Mouse (Mus musculus) left cerebral cortex, adult 8-10 months (tissue): ENCODE measurements around the gene Ip6k2. TPM values are rescaled to one million over a fixed set of nuclear protein-coding genes. Genes with fewer than 3 reads are reported as not detected.
A peak's percentile ranks its signal among the peaks of the same experiment; 100 is the strongest.

Experiments used
- DNase-seq, 2 experiments: peaks; one replicate each; pipeline ENCODE4 v3.0.0; 2022; ENCODE audit warnings: low spot score in 2 of 2
- total RNA-seq, 4 experiments: library from RNA; stranded (reverse); gene quantifications; 2 replicates each; pipeline ENCODE4 v1.2.4; 2022

Ip6k2 gene
- total RNA-seq, 4 experiments from 2014 or later = 137 to 158 (median 157) TPM

DNA sequence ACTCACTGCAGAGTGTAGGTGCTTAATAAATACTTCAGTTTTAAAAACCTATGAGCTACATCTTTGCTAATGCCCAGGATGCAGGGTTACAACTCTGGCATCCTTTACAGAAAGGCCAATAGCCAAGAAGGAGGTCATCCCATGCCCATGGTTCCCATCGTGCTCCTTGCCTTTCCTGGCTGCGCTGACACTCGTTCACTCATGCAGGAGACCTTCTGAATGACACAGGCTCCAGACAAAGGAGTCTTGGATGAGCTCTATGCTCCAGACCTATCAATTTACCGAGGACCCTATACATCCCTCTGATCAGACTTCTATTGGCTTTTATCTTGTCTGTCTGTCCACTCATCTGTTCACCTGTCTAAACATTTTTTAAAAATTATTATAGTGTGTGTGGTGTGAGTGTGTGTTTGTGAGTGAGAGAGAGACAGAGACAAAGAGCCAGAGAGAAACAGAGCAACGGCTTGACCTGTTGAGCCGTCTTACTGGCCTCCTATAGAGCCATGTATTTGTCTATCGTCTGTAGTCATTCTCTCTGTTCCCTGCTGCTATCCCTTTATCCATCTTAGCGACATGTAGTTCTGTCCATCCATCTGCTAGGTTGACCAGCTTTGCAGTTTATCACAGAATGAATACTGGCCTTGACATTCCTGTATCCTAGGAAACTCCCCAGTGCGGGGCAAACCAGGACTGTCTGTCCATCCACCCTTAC lies 604 bp upstream of the Ip6k2 start:
- DNase-seq = no peak

DNA sequence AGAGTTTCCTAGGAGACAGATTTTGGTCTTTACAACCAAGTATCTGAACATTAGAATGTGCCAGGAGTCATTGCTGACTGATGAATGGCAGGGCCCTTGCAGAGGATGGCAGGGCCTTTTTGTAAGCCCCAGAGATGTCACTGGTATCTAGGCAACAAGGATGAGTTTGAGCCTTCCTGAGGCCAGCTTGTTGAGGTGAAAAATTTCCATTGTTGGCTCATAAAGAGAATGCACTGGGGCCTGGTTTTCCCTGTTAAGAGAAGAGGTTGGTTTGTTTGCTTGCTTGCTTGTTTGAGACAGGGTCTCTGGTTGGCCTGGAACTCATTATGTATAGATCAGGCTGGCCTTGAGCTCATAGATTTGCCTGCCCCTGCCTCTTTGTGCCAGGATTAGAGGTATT lies 1.8 kb downstream of the Ip6k2 start:
- DNase-seq = no peak

DNA sequence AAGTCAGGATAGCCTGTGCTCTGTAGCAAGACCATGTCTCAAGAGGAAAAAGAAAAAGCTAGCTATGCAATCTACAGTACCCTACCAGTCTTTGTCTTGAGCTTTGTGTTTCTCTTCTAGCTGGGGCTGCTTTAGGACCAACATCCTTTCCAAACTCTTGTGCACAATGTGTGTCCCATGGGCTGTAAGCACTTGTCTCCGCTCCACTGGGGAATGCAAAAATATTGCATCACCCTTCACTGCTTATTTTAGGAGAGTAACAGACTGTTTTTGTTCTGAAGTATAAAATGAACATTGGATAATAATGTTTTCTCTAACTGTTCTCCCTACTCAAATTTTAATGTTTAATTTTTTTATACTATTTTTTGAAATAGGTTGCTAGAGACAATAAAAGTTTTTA lies 2.9 kb downstream of the Ip6k2 start:
- no peak for DNase-seq

DNA sequence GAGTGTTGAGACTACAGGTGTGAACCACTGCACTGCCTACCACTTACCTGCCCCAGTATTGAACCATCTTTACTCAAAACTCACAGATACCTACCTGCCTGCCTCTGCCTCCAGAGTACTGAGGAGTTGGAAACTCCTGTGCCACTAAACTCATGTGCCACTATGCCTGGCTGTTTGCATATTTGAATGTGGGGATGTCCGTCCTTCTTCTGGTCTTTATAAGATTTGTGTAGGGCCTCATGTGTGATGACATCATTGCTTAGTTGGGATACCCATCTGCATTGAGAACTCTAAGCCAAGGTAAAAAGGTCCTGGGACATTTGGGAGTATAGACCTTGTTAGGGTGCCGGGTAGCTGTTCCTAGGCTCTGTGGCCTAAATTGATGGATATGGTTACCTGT lies 3.5 kb downstream of the Ip6k2 start:
- DNase-seq = no peak

DNA sequence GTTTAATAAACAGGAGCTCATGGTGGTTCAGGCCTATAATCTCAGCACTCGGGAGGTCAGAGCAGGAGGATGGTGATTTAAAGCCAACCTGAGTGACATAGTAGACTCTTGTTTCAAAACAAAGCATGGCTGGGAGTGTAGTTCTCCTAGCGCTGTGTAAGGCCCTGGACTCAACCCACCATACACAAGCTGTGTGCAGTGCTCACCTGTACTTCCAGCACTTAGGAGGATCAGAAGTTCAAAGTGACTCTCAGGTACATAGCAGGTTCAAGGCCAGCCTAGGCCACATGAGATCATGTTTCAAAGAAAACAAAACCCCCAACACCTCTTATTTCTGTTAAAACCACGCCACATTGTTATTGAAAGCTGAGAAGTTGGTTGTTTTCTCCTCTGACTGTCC lies 5.1 kb downstream of the Ip6k2 start:
- no peak for DNase-seq

DNA sequence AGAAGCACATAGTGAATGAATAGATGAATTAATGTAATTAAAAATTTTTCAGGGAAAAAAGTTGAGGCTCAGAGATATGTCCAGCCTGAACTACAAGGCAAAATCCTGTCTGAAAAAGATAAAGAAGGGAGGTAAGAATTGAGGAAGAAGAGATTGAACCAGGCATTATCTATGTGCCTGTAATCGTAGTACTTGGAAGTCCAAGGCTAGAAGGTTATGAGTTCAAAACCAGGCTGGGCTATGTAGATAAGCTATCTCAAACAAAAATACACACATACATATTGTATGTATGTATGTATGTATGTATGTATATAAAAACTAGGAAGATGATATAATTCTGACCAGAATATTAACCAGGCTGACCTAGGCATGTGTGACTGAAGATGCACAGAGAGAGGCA lies 8.7 kb downstream of the Ip6k2 start:
- no peak for DNase-seq

DNA sequence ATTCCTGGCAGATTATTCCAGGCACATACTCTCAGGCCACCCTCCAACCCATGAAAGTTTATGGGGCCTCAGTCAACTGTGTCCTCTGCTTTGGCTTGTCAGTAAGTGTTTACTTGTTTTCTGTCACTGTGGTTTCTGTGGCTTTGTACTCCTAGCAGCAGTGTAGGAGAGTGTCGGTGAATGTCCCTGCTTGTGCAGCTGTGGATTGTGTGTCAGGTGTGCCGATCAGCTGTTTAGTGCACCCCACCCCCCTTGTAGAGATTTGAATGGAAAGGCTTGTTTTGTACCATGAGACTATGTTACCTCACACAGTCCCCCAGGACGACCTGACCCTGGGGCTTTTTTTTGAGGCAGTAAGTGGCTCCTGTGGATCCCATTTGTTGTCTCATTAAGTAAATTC lies 9.1 kb downstream of the Ip6k2 start:
- DNase-seq = no peak

DNA sequence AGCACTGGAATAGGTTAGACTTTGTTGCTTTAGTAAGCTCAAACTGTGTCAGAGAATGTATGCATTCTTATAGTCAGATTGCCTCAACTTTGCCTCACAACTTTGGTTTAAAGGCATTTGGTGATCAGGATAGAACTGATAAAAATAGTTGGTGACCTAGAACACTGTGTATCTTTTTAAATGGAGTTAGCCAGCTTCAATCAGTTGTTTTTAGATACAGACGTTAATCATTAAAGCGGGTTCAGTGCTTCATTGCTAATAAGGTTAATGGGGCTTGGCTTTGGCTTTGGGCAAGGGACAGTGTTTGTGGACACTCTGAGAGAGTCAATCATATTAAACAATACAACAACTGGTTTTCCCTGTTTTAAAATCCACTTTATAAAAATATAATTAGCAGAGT lies 11.7 kb downstream of the Ip6k2 start:
- DNase-seq = no peak

DNA sequence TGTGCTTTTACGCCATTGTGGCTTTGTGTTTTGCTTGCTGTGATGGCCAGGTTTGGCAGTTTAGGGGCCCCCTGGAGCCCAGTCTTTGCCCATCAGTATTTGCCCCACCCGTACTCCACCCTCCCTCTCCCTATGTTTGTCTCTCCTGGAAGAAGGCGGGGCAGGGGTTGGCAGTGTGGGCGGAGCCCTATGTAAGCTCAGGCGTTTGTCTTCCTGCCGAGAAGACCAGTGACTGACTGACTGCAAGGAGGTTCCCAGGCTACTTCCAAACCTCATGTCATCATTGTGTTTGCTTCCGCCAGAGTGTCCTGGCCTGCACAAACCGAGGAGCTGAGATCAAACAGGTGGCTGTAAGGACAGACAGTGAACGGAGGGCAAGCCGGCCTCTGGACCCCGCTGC lies 12.2 kb downstream of the Ip6k2 start:
- DNase-seq = no peak

DNA sequence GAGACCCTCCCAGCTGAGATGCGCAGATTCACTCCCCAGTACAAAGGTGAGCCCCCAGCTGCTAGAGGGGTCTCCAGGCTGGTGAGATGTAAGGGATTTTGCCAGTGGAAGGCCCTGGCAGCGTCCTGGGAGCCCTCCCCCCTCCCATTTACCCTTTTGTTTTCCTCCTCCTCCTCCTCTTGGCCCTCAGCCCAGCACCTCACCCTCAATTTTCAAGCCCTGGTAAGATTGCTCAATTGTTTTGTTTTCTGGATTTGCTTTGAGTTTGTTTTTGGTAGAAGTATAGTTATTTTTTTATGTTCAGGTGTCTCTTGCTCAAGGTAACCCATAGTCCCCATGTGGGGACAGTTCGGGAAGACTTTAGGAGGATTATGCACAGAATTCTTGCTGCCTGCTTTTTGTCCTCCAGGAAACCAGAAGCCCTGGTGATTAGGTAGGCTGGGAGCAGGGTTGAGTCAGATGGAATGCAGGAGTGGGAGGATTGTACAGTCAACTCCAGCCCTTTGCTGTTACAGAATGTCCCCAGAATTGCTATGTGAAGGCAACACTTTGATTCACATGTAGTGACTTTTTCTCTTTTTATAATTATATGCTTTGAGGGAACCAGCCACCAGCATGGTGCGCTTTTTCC lies 12.9 kb downstream of the Ip6k2 start:
- no peak for DNase-seq

DNA sequence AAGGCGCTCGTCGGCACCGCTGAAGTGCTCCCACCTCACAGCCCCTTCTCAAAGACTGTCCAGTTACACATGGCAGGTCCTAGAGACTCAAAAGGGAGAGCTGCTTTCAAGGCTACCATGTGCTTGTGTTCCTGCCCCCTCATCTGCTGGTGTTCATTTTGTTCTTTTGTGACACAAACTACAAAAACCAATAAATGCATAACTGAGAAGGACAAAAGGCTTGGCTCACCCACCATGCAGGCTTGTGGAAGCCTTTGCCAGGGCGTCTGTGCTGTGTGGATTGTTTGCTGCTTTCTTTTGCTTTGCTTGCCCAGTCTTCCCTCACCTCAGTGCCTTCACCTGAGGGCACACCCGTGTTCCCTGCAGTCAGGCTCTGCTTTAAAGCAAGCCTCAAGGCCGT lies 13.9 kb downstream of the Ip6k2 start:
- no peak for DNase-seq

DNA sequence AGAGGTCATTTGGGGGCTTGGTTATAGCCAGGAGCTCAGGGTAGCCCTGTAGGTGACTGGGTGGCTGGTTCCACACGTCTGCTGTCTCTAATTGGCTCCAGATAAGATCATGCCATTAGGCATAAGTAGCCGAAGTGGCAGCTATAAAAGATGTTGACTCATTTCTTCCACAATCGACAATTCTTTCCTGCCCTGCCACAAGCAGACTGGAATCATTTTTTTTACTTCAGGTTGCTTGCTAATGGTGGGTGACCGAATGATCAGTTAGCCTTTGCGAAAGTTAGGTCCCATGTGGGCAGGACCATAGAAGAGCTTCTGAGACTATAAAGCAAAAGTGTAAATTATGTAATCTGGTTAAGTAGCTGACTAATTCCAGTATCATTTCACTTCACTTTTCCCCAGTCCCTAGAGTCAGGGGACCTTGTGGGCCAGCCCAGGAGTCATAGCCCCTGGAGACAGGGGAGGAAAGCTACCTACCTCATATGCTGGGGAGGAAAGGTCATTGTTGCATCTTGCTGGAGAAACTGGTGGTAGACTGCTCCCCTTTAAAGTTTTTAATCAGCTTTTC lies 15.0 kb downstream of the Ip6k2 start:
- no peak for DNase-seq

DNA sequence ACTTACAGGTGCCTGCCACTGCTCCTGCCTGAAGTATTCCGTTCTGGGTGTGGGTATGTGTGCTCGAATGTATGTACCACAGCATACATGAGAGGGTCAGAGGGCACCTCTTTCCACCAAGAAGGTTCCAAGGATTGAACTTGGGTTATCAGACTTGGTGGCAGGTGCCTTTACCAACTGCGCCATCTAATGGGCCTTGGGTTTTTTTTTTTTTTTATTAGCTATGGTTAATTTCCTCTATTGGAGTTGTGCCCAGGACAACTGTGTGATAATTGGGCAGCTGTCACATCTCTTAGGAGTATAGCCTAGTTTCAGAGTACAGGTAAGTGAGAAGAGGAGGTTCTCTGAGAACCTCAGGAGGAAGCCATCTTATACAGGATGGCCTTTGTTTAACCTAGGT lies 16.0 kb downstream of the Ip6k2 start:
- no peak for DNase-seq

DNA sequence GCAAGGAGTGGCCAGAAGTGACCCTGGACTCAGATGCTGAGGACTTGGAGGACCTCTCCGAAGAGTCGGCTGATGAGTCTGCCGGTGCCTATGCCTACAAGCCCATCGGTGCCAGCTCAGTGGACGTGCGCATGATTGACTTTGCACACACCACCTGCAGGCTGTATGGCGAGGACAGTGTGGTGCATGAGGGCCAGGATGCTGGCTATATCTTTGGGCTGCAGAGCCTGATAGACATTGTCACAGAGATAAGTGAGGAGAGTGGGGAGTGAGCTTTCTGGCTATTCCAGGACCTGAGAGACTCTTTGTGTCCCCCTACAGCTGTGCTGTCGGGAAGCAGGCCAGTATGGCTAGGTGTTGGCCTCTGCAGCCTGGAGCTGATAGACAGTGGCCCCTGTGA lies 22.2 kb downstream of the Ip6k2 start:
- no peak for DNase-seq

DNA sequence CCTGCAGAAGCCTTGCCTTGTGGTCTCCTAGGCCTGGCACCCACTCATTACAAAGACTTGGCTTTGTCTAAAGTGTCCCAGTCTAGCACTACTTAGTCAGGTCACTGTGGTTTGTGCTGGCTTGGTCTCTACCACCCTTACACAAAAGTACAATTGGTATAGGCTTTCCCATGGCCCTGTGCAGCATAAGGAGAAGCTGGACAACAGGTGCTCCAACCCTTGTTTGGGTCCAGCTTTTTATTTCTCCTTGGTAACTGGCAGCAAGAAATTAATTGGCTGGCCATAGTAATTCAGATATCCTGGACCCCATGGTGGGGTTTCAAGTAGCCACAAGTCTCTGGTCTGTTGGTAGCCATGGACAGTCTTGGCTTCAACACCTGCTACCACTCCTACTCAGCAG lies 22.8 kb downstream of the Ip6k2 start:
- DNase-seq = no peak

DNA sequence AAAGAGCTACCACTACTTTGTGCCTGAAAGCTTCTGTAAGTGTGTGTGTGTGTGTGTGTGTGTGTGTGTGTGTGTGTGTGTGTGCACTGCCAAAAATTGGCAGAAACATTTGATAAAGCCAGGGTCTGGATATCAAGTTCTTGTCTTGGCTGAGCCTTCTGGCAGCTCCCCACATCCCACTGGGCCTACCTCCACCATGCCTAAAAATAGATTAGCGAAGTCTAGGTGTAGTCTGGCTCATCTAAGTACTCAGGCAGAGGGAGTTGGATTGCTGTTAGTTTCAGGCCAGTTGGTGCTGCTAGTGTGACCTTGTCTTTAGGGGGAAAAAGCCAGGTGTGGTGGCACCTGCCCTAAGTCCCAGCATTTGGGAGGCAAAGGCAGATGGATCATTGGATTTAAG lies 23.2 kb downstream of the Ip6k2 start:
- DNase-seq = no peak

DNA sequence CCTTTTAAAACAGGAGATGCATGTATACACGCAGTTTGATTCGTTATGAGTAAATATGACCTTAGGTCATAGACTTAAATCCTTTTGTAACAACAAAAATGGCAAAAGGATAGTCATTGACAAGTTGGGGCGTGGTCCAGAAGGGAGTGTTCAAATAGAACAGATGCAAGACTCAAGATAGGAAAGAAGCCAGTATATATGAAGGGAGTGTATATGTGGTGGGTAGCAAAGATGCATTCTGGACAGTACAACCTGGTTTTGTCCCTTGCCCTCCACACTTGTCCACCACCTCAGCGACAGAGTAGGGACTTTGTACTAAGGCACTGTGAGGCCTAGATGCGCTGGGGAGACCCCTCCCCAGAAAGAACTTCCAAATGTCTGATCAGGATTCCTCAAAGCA lies 24.1 kb downstream of the Ip6k2 start:
- no peak for DNase-seq

DNA sequence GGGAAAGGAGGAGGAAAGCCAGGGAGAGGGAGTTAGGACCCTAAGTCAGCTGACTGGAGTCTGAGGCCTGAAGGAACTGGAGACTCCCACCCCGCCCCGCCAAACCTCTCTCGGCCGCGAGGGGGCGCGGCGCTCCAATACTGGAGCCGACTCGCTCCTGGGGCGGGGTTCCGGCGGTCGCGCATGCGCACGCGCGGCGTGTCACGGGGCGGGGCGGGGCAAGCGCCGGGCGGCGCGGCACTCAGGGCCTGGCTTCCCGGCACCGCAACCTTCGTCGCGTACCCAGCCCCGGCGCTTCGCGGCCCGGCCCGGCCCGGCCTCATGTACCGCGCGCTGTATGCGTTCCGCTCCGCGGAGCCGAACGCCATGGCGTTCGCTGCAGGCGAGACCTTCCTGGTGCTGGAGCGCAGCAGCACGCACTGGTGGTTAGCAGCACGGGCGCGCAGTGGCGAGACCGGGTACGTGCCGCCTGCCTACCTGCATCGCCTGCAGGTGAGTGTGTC lies 24.6 kb downstream of the Ip6k2 start, which contains the start of gene Nckipsd:
Gene Nckipsd (plus strand): TSS at position 206 of the 503 bp plus-strand sequence.
- peak; percentile 85 to 92 for DNase-seq

DNA sequence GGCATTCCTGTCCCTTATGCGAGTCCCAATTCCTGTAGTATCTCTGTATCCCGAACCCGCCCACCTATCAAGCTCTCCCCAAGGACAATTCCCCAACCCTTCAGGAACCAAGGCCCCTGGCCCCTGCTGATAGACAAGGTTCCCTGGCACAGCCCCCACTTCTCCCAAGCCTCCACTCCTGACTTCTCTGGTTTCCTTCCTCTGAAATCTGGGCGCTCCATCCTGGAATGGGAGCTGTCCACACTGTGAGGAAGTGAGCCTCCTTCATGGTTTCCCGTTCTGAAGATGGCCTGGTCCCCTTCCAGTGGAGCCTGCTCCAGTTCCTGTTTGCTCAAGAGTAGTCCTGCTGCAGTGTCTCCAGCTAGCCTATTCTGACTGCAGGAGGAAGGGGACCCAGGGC lies 25.6 kb downstream of the Ip6k2 start:
- no peak for DNase-seq

DNA sequence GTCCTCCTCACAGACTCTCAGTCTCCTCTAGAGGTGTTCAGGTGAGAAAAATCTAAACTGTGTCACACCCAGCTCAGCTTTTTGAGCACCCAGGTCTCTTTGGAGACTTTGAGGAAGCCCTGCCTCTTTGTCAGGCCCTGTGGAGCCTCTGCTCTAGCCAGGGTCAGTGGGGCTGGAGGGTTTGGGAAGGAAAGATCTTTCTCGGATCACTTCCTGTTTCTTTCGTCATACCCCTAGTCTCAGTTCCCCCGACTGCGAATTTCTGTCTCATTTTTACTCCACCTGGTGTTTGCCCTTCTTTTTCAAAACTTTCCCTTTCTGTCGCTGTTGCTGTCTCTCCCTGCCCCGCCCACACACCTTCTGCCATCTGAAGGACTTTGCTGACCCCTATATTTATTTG lies 26.1 kb downstream of the Ip6k2 start:
- no peak for DNase-seq

DNA sequence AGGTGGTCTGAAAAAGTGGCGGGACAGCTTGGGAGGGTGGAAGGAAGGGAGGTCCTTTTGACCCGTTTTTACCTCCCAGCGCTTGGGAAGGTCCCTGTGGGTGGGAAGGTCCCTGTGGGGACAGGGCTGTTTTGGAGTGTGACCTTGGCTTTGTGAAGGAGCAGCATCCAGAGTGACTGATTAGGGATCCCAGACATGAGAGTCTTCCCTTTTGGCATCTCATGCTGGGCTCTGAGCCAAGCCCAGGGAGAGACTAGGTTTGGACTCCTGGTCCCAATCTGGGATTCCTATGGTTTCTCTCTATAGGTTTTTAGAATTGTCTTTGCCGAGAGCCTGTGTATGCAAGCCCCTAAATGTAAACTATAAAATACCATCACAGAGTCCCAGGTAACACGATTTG lies 26.9 kb downstream of the Ip6k2 start:
- no peak for DNase-seq

DNA sequence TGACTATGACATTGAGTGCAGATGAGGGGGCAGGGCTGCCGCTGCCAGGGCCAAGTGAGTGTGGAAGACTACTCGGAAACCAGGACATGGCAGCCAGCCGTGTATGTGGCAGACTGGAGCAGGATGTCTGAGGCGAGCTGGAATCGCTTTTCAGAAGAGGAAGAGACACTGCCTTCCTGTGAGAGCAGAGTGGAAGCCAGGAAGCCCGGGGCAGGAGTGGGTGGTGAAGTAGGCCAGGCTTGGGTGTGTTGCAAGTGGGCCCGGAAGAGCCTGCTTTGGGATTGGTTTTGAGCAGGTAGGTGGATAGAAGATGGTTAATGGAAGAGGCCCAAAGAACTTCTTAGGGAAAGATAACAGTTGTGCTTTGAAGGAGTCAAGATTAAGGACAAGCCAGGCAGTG lies 32.0 kb downstream of the Ip6k2 start:
- no peak for DNase-seq

DNA sequence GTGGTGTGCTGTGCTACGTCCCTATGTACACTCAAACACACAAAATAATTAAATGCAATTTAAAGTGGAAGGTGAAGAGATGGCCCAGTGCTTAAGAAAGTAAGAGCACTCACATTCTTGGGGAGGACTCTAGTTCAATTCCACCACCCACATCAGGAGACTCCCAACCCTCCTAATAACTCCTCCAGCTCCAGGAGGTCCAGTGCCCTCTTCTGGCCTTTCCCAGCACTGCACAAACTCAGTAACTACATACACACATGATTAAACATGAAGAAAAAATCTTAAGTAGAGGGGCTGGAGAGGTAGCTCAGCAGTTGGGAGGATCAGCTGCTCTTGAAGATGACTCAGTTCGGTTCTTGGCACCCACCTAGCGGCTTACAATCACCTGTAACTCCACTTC lies 35.9 kb downstream of the Ip6k2 start:
- no peak for DNase-seq
